Mouse (Mus musculus): ENCODE data around the gene Mpi. TPM values are rescaled to one million over a fixed set of nuclear protein-coding genes. Genes with fewer than 3 reads are reported as not detected.

Gene Mpi
- polyA plus RNA-seq, 1 experiment from 2014 or later = 67.3 TPM

DNA sequence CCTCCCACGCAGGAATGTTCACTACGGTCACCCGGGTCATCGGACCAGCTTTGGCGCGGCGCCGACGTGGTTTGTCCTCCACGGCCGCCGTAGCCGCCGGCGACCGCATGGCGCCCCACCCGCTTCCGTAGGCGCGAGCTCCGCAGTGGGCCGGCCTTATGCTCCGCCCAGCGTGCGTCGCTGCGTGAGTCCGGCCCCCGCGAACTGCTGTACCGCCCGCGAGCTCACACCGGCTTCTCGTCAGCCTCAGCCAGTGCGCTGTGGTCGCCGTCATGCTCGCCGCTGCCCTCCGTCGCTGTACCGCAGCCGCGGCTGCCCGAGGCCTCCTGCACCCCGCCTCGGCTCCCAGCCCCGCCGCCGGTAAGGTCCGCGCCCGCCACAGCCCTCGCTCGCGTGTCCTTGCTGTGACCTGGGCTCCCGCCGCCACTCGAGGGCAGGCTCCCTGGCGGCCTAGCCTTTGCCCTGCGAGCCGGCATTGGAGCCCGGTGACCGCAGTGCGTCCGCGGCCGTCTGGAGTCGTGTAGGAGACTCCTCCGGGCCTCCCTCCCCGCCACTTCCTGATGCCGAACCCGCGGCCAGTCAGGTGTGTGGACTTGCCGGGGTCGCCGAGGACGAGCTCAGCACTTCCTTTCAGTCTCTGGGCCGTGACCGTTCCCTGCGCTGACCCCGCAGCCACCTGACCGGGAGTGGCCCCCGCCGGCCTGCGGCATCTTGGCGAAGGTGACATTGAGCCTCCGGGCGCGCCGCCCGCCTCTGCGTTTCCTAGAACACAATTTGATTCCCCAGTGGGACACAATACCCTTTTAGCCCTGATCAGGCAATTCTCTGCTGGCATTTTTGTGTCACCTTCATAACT is 31.3 kb downstream of the Mpi start, which contains the start of gene Cox5a:
TSS of gene Cox5a (plus strand) at position 219 of the 856 bp plus-strand sequence.
- Histone ChIP-seq H3K36me3 (no peaks in the 10 kb centered on the region), H3K9ac (replicated peaks) (peak within 1 kb of the TSS; percentile 96), H3K27me3 (no peaks in the 10 kb centered on the region), H3K4me1 (peaks cover 33% of the 10 kb centered on the region), H3K9me3 (no peaks in the 10 kb centered on the region), H3K27ac (replicated peaks) (peak within 1 kb of the TSS; percentile 93), H3K4me3 (peak within 1 kb of the TSS; percentile 97), H3K4me2 (replicated peaks) (peak within 1 kb of the TSS; percentile 80)
- WGBS = under 1% methylated on average over 95 of the region's 95 CpGs
- peak; percentile 92 for ATAC-seq (ENCODE audit: low FRiP score, low read depth)

DNA sequence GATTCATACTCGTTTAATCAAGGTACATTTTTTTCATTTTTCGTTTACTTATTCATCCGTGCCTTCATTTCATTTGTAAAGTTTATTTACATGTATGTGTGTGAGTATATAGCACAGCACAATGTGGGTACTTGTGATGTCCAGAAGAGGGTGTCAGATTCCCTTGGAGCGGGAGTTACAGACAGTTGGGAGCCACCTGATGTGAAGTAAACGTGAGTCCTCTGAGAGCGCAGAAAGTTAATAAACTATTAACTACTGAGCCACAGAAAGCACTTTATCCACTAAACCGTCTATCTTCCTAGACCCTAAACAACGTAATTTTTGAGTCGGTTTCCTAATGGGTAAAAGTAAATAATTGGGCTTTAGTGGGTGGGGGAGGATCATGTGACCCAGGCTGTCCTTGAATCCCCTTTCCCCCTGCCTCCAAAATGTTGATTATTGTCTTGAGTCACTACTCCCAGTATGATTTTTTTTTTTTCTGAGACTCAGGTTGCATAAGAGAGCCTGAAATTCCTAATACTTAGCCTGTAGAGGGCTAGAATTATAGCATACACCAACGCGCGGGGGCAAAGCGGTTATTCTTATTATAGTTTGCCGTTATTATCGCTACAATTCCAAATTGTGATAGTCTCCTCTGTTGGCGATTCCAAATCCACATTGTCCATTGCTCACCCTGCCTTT is 32.0 kb downstream of the Mpi start:
- no peak; the same call in none of the 2 replicates for ATAC-seq (ENCODE audit: low FRiP score, low read depth)
- H3K9ac ChIP-seq (replicated peaks) = peak overlapping the region; percentile 96
- no peaks in the 10 kb centered on the region for H3K9me3 ChIP-seq
- H3K4me3 ChIP-seq = peak overlapping the region; percentile 97
- H3K27me3 ChIP-seq = no peaks in the 10 kb centered on the region
- peak overlapping the region; percentile 80 for H3K4me2 ChIP-seq (replicated peaks)
- H3K36me3 ChIP-seq = no peaks in the 10 kb centered on the region
- H3K27ac ChIP-seq (replicated peaks) = peak overlapping the region; percentile 56
- H3K4me1 ChIP-seq = peaks cover 32% of the 10 kb centered on the region
- 26% methylated on average over 16 of the region's 16 CpGs for WGBS

DNA sequence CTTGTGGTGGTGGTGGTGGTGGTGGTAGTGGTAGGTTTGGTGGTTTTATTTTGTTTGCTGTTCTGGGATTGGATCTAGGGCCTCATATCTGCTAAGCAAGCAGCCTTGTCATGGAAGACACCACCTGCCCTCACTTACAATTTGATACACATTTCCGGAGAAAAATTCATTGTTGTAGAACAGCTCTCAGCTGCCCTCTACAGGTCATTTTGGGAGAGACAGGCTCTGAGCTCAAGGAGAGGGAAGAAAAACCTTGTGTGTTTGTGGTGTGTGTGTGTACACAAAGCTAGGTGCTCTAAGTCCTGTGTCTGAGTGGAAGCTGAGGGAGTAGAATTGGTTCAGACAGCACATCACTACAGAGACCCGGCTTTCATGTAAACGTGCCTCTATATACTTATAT is 35.5 kb downstream of the Mpi start:
- no peak; the same call in 1 of the 2 replicates for ATAC-seq (ENCODE audit: low FRiP score, low read depth)
- Histone ChIP-seq H3K27ac (replicated peaks) (peak overlapping the region; percentile 63), H3K36me3 (no peaks in the 10 kb centered on the region)

DNA sequence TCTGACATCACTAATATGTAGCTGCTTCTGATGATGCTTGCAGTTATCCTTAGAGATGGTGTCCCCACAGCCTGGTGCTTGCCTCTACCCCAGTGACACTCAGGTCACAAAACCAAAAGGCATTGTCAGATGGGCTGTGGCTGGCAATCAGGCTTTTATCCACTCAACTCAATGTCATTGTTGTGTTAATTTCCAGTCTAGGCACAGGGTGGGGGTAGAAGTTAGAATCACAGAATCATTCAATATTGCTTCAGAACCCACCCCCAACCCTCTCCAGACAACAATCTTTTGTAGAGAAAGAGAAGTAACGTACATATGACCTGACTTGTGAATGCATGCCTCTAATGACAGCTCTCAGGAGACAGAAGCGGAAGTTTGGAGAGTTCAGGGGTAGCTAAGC is 42.0 kb downstream of the Mpi start:
- WGBS = 64% methylated on average over 2 of the region's 2 CpGs

More for the DNA sequence above, 35.5 kb downstream of the Mpi start:
- no peak overlapping the region for H3K4me3 ChIP-seq
- no peaks in the 10 kb centered on the region for H3K9me3 ChIP-seq
- 10% methylated on average over 3 of the region's 3 CpGs for WGBS
- no peaks in the 10 kb centered on the region for H3K27me3 ChIP-seq
- no peak overlapping the region for H3K9ac ChIP-seq (replicated peaks)
- peaks cover 13% of the 10 kb centered on the region for H3K4me1 ChIP-seq
- no peak overlapping the region for H3K4me2 ChIP-seq (replicated peaks)

DNA sequence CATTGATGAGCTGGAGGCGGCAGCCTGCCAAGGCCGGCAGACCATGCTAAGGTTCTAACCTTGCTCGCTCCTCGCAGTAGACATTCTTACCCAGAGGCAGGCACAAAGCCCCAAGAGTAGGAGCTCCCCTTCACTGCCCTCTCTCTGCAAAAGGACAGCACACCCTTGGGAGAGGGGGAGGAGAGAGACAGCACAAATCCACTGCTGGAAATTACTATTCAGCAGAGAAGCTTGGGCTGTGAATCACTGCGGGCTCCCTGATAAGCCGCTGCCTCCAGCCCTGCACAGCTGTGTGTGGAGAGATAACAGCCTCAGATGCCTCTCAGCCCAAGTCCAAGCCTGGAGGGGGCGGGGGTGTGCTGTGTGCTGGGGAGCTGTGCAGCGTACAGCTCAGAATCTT is 46.9 kb downstream of the Mpi start:
- 0 out of 2 replicates have a peak overlapping the region, but pooled peaks have one; percentile 72 for H3K4me2 ChIP-seq (replicated peaks)
- H3K4me1 ChIP-seq = peaks cover 49% of the 10 kb centered on the region

More for the DNA sequence above, 42.0 kb downstream of the Mpi start:
- H3K4me3 ChIP-seq = no peak overlapping the region
- no peaks in the 10 kb centered on the region for H3K36me3 ChIP-seq
- ATAC-seq (ENCODE audit: low FRiP score, low read depth) = no peak
- no peak overlapping the region for H3K27ac ChIP-seq (replicated peaks)
- H3K27me3 ChIP-seq = peaks cover 17% of the 10 kb centered on the region
- H3K4me1 ChIP-seq = peaks cover 12% of the 10 kb centered on the region
- H3K9ac ChIP-seq (replicated peaks) = no peak overlapping the region
- no peak overlapping the region for H3K4me2 ChIP-seq (replicated peaks)
- no peaks in the 10 kb centered on the region for H3K9me3 ChIP-seq

DNA sequence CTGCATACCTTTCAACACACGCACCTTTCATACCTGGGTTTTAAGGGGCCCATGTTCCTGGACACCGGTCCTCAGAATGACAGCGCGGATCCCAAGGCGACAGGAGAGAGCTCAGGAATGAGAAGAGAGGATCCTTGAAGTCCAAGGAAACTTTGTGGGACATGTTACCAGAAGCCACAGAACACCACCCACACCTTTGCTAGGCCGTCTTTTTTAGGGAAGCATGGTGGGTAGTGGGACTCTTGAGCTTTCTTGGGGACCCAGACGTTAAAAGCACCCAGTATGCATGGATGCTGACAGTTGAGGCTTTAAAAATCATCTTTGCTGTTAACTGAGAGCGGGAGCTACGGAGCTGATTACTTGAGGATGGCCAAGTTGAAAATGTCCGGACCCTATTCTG is 47.7 kb downstream of the Mpi start:
- Histone ChIP-seq H3K9me3 (no peaks in the 10 kb centered on the region), H3K27ac (replicated peaks) (peak overlapping the region; percentile 84), H3K4me1 (peaks cover 49% of the 10 kb centered on the region), H3K4me2 (replicated peaks) (peak overlapping the region; percentile 72), H3K9ac (replicated peaks) (no peak overlapping the region), H3K4me3 (peak overlapping the region; percentile 43), H3K27me3 (peaks cover 74% of the 10 kb centered on the region), H3K36me3 (no peaks in the 10 kb centered on the region)
- 41% methylated on average over 10 of the region's 10 CpGs for WGBS
- ATAC-seq (ENCODE audit: low FRiP score, low read depth) = no peak

More for the DNA sequence above, 46.9 kb downstream of the Mpi start:
- peak; percentile 83 for ATAC-seq (ENCODE audit: low FRiP score, low read depth)
- Histone ChIP-seq H3K27ac (replicated peaks) (peak overlapping the region; percentile 84), H3K9me3 (no peaks in the 10 kb centered on the region), H3K4me3 (peak overlapping the region; percentile 43), H3K27me3 (peaks cover 66% of the 10 kb centered on the region), H3K36me3 (no peaks in the 10 kb centered on the region), H3K9ac (replicated peaks) (no peak overlapping the region)
- 2% methylated on average over 8 of the region's 8 CpGs for whole genome bisulfite sequencing

DNA sequence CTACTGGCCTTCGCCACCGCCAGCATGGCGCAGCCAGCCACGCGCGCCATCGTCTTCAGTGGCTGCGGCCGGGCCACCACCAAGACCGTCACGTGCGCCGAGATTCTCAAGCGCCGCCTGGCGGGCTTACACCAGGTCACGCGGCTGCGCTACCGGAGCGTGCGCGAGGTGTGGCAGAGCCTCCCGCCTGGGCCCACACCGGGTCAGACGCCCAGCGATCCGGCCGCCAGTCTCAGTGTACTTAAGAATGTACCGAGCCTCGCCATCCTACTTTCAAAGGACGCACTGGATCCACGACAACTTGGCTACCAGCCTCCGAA is 48.2 kb downstream of the Mpi start:
- H3K4me2 ChIP-seq (replicated peaks) = peak overlapping the region; percentile 72
- no peaks in the 10 kb centered on the region for H3K36me3 ChIP-seq
- H3K27me3 ChIP-seq = peaks cover 79% of the 10 kb centered on the region
- H3K9ac ChIP-seq (replicated peaks) = peak overlapping the region; percentile 35
- H3K4me3 ChIP-seq = peak overlapping the region; percentile 43
- WGBS = 0% methylated on average over 34 of the region's 34 CpGs
- H3K27ac ChIP-seq (replicated peaks) = peak overlapping the region; percentile 84
- peaks cover 49% of the 10 kb centered on the region for H3K4me1 ChIP-seq
- ATAC-seq (ENCODE audit: low FRiP score, low read depth) = peak; percentile 53
- H3K9me3 ChIP-seq = no peaks in the 10 kb centered on the region

DNA sequence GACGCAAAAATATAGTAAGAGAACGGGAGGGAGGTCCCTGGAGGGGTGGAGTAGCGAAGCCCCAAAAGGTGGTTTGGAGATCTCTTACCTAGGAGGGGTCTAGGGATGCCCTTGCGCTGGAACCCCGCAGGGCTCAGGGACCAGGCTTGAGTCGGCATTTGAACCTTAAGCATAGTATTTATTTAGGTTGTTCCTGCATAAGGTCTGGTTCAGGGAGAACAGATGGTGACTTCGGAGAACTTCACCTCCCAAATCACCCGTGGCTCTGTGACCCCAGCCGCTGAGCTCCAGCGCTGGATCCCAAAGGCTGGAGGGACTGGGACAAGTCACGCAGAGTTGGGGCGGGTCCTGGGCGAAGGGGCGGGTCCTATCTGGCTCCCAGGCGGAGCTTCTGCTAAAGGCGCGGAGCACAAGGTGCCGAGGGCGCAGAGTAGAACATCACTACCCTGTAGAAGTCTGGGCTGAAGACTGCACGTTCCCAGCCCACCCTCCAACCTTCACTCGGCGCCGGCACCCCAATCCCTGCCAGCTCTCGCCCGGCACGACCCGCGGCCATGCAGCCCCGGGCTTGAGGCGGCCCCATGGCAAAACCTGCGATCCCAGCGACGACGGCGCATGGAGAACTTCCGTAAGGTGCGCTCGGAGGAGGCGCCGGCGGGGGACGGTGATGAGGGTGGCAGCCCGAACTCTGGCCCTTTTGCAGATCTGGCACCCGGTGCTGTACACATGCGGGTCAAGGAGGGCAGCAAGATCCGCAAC is 48.8 kb downstream of the Mpi start, which contains the start of gene Rpp25:
TSS of gene Rpp25 (plus strand) at position 405 of the 759 bp plus-strand sequence.
- Histone ChIP-seq H3K36me3 (no peaks in the 10 kb centered on the region), H3K4me3 (peak within 1 kb of the TSS; percentile 43), H3K27me3 (peaks cover 85% of the 10 kb centered on the region), H3K4me1 (peaks cover 49% of the 10 kb centered on the region), H3K9me3 (no peaks in the 10 kb centered on the region), H3K9ac (replicated peaks) (peak within 1 kb of the TSS; percentile 35), H3K4me2 (replicated peaks) (peak within 1 kb of the TSS; percentile 72), H3K27ac (replicated peaks) (peak within 1 kb of the TSS; percentile 84)
- under 1% methylated on average over 43 of the region's 46 CpGs for WGBS
- peak; percentile 57 for ATAC-seq (ENCODE audit: low FRiP score, low read depth)

DNA sequence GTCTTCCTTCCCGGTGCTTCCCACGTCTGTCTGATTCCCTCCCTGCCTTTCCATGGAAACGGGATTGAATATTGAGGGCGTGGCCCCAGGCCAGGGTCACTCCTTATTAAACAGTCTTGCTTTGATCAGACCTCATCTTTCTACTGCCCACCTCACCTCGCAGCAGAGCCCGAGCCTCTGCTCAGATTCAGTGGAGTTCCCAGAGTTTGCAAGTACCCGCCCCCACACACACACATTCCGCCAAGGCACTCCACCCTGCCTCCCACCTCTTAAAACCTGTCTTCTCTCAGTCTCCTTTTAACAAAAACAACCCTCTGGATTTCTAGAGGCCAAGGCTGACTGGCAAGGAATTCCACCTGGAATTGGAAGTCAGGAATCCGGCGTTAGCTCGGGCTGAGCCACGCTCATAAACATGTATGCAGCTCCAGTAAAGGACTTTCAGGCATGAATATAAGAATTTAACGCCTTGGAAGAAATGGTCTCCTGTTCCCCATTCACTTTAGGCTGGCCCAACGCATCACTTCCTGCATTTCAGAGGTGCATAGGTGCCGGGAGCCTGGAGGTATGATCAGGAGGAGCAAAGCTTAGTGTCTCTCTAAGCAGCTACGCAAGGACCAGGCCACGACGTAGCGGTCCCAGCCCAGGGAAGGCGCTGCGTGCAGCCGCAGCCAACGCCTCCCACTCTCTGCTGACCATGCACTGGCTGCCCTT is 49.5 kb downstream of the Mpi start:
- peak overlapping the region; percentile 2; the same call in 1 of the 2 replicates for H3K27ac ChIP-seq (replicated peaks)

DNA sequence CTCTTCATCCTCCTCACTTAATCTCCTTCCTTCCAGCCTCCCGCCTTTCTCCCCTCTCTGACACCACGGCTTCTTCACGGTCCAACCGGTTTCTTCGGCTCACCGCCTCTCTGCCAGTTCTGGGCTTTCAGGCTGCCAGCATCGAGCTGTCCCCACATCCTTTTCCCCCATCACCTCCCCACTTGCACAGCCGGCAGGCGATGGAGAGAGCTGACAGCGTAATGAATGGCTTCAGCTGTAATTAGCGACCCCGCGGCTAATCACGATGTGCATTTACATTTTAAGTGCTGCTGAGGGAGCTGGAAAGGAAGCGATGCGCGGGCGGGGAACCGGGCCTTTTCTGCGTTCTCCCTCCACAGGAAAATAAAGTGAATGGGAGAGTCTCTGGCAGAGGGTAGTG is 50.7 kb downstream of the Mpi start:
- under 1% methylated on average over 20 of the region's 20 CpGs for WGBS
- H3K4me1 ChIP-seq = peaks cover 53% of the 10 kb centered on the region
- ATAC-seq (ENCODE audit: low FRiP score, low read depth) = no peak

More for the DNA sequence above, 49.5 kb downstream of the Mpi start:
- Histone ChIP-seq H3K9ac (replicated peaks) (no peak overlapping the region), H3K4me3 (peak overlapping the region; percentile 43), H3K36me3 (no peaks in the 10 kb centered on the region), H3K4me2 (replicated peaks) (peak overlapping the region; percentile 72), H3K9me3 (no peaks in the 10 kb centered on the region), H3K4me1 (peaks cover 53% of the 10 kb centered on the region), H3K27me3 (peaks cover 89% of the 10 kb centered on the region)
- no peak for ATAC-seq (ENCODE audit: low FRiP score, low read depth)
- 2% methylated on average over 23 of the region's 23 CpGs for WGBS

DNA sequence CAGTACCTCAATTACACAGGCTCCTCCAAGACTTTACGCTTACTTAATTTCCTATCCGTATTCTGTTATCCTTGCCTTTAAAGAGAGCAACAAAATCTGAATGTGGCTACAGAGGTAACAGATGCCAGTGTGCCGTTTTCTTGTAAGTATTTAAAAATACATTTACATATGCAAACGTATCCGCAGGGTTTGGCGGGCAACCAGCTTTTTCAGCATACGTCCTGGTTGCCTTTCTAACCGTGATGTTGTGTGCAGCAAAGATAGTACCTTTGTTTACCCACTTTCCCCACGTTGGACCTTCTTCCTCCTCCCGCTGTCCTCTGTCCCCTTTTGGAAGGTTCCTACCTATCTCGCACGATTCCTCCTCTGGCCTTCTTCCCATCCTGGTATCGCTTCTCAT is 51.1 kb downstream of the Mpi start:
- peak overlapping the region; percentile 64 for H3K27ac ChIP-seq (replicated peaks)
- WGBS = 4% methylated on average over 13 of the region's 13 CpGs
- no peaks in the 10 kb centered on the region for H3K9me3 ChIP-seq
- peaks cover 84% of the 10 kb centered on the region for H3K27me3 ChIP-seq
- peak overlapping the region; percentile 19 for H3K4me3 ChIP-seq
- no peak for ATAC-seq (ENCODE audit: low FRiP score, low read depth)
- peaks cover 53% of the 10 kb centered on the region for H3K4me1 ChIP-seq
- peak overlapping the region; percentile 43; the same call in 1 of the 2 replicates for H3K9ac ChIP-seq (replicated peaks)
- H3K36me3 ChIP-seq = no peaks in the 10 kb centered on the region
- H3K4me2 ChIP-seq (replicated peaks) = peak overlapping the region; percentile 72

More for the DNA sequence above, 50.7 kb downstream of the Mpi start:
- no peaks in the 10 kb centered on the region for H3K9me3 ChIP-seq
- H3K9ac ChIP-seq (replicated peaks) = peak overlapping the region; percentile 43; the same call in 1 of the 2 replicates
- no peaks in the 10 kb centered on the region for H3K36me3 ChIP-seq
- peaks cover 88% of the 10 kb centered on the region for H3K27me3 ChIP-seq
- peak overlapping the region; percentile 64 for H3K27ac ChIP-seq (replicated peaks)
- peak overlapping the region; percentile 72 for H3K4me2 ChIP-seq (replicated peaks)
- H3K4me3 ChIP-seq = peak overlapping the region; percentile 19
